Comparison of ENCODE assay signal across 8 mouse cellular contexts in the genomic region with DNA sequence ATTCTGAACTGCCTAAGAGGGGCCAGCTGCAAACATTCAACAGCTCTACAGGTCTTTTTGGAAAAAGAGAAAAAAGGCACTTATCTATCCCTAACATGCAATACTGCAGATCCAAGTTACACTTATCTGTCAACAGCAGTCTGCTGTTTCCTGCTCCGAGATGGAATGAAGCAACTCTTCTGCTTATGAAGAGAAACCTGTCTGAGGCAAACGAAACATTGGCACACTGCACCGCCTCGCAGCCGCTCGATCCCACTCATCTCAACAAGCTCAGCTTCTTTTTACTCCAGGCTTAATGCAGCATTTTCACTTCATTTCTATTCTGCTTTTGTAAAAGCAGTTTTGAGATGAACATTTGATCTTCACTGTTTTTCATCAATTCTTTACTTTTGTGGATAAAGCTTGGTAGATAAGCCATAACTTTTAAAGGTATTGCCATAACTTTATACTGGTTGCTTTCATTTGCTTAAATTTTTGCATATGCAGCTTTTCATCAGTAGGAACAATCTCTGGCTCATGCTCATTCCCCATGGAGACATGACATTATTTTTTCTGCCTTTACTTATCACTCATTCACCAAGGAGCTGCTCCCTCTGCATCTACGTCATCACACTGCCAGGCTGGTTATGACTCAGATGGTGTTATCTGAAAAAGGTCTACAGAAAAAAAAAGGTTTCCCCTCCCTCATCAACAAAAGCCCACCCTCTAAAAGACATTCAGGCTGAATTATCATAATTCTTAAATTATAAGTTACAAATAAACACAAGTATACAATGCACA. TPM values are rescaled to one million over a fixed set of nuclear protein-coding genes. Genes with fewer than 3 reads are reported as not detected.
DNase-seq lines count a peak whose midpoint lies in the region; ATAC-seq and TF ChIP-seq lines count a peak whose summit lies in the region.

No protein-coding gene starts in this region.

- TF ChIP-seq POLR2A in bone marrow, adult 2 months (IDR thresholded peaks at IDR 0.05; ENCODE audit: borderline replicate concordance, control insufficient read depth, low read depth, low read length): peak; percentile 65

- H3K27ac ChIP-seq in layer of hippocampus, adult 2 months: peak overlapping the region; percentile 100
- H3K27ac ChIP-seq in bone marrow, adult 2 months (ENCODE audit: control insufficient read depth, insufficient read depth, low read depth, low read length, poor library complexity): peak overlapping the region; percentile 63; the same call in 1 of the 2 replicates
- H3K27ac ChIP-seq in heart, embryonic 15.5 days: peak overlapping the region; percentile 50
- peak overlapping the region; percentile 93 for H3K27ac ChIP-seq in liver, embryonic 15.5 days (replicated peaks)
- peak overlapping the region; percentile 11; the same call in 1 of the 2 replicates for H3K27ac ChIP-seq in stomach, embryonic 15.5 days

- no peak for ATAC-seq in heart, embryonic 15.5 days (replicated peaks; ENCODE audit: insufficient number of reproducible peaks, insufficient read depth, low FRiP score, low read depth)
- peak; percentile 29 for ATAC-seq in liver, embryonic 15.5 days (ENCODE audit: insufficient read depth)
- ATAC-seq in stomach, embryonic 15.5 days (ENCODE audit: insufficient read depth, low FRiP score, low read depth): no peak

- H3K36me3 ChIP-seq in heart, embryonic 15.5 days: peaks cover 41% of the 10 kb centered on the region
- peaks cover 62% of the 10 kb centered on the region for H3K36me3 ChIP-seq in liver, embryonic 15.5 days (replicated peaks)
- H3K36me3 ChIP-seq in stomach, embryonic 15.5 days: peaks cover 18% of the 10 kb centered on the region; the same call in 1 of the 2 replicates

- H3K4me2 ChIP-seq in heart, embryonic 15.5 days: peak overlapping the region; percentile 90
- H3K4me2 ChIP-seq in liver, embryonic 15.5 days: peak overlapping the region; percentile 77
- peak overlapping the region; percentile 56 for H3K4me2 ChIP-seq in stomach, embryonic 15.5 days

- peak overlapping the region; percentile 72 for H3K9ac ChIP-seq in heart, embryonic 15.5 days
- peak overlapping the region; percentile 65 for H3K9ac ChIP-seq in liver, embryonic 15.5 days
- peak overlapping the region; percentile 53 for H3K9ac ChIP-seq in stomach, embryonic 15.5 days

- H3K4me1 ChIP-seq in bone marrow, adult 2 months (ENCODE audit: control insufficient read depth, insufficient read depth, low read length): no peaks in the 10 kb centered on the region; the same call in 1 of the 2 replicates
- peaks cover 27% of the 10 kb centered on the region for H3K4me1 ChIP-seq in heart, embryonic 15.5 days (replicated peaks)
- peaks cover 50% of the 10 kb centered on the region for H3K4me1 ChIP-seq in liver, embryonic 15.5 days (replicated peaks)
- H3K4me1 ChIP-seq in stomach, embryonic 15.5 days: peaks cover 28% of the 10 kb centered on the region

- H3K27me3 ChIP-seq in heart, embryonic 15.5 days: no peaks in the 10 kb centered on the region
- no peaks in the 10 kb centered on the region for H3K27me3 ChIP-seq in liver, embryonic 15.5 days
- H3K27me3 ChIP-seq in stomach, embryonic 15.5 days (replicated peaks): no peaks in the 10 kb centered on the region

- no peaks in the 10 kb centered on the region for H3K9me3 ChIP-seq in heart, embryonic 15.5 days (replicated peaks)
- H3K9me3 ChIP-seq in liver, embryonic 15.5 days (replicated peaks): no peaks in the 10 kb centered on the region
- no peaks in the 10 kb centered on the region for H3K9me3 ChIP-seq in stomach, embryonic 15.5 days

- WGBS in bone marrow, adult 2 months: 2% methylated on average over 7 of the region's 7 CpGs
- WGBS in heart, embryonic 15.5 days: under 1% methylated on average over 7 of the region's 7 CpGs
- WGBS in liver, embryonic 15.5 days (ENCODE audit: insufficient replicate concordance): under 1% methylated on average over 7 of the region's 7 CpGs
- WGBS in stomach, embryonic 15.5 days: under 1% methylated on average over 7 of the region's 7 CpGs

- H3K4me3 ChIP-seq in layer of hippocampus, adult 2 months: peak overlapping the region; percentile 97
- H3K4me3 ChIP-seq in bone marrow, adult 2 months (replicated peaks; ENCODE audit: control insufficient read depth, low read depth, low read length): peak overlapping the region; percentile 81
- H3K4me3 ChIP-seq in heart, embryonic 15.5 days: peak overlapping the region; percentile 69
- peak overlapping the region; percentile 84 for H3K4me3 ChIP-seq in liver, embryonic 15.5 days (replicated peaks)
- H3K4me3 ChIP-seq in stomach, embryonic 15.5 days (replicated peaks): peak overlapping the region; percentile 75

- DNase-seq in layer of hippocampus, adult 2 months (ENCODE audit: low spot score in 2 of 2): peak in 1 of 2 experiments; percentile 20
- no peak for DNase-seq in layer of hippocampus, postnatal 10 days (ENCODE audit: low spot score in 2 of 2)
- no peak for DNase-seq in layer of hippocampus, adult 9-11 months
- no peak for DNase-seq in thymus, postnatal 25 days

- no peak for TF ChIP-seq CTCF in layer of hippocampus, adult 2 months (conservative IDR thresholded peaks at IDR 0.05)
- TF ChIP-seq CTCF in bone marrow, adult 2 months (IDR thresholded peaks at IDR 0.05; ENCODE audit: control insufficient read depth, insufficient read depth, low read length): no peak

RNA-seq across cellular contexts. Expression of a gene that starts 27.7 kb away (rescaled TPM):
- 10 to 100 TPM; 74.1 to 80.9 TPM for total RNA-seq in layer of hippocampus, adult 2 months (2021)
- total RNA-seq in layer of hippocampus, postnatal 10 days (2021): 10 to 100 TPM; 67.3 to 72.8 TPM
- 26.8 and 38.8 TPM in 2 replicates for polyA plus RNA-seq in bone marrow, adult 2 months (2011; ENCODE audit: insufficient read depth, insufficient read length, low replicate concordance, missing spikeins)
- polyA plus RNA-seq in heart, embryonic 15.5 days (2015; fragmentation: Nextera tagmentation; extraction: Ambion mirVana): 53.5 and 65.9 TPM in 2 replicates
- polyA plus RNA-seq in liver, embryonic 15.5 days (2015; fragmentation: Nextera tagmentation; extraction: Ambion mirVana): 21.1 and 24.4 TPM in 2 replicates
- 63.6 and 68.9 TPM in 2 replicates for polyA plus RNA-seq in stomach, embryonic 15.5 days (2015; fragmentation: Nextera tagmentation; extraction: Ambion mirVana)

RNA-seq across cellular contexts. Expression of a gene that starts 58.2 kb away (rescaled TPM):
- total RNA-seq in layer of hippocampus, adult 2 months (2021): 10 to 100 TPM; 23.8 to 30.0 TPM
- total RNA-seq in layer of hippocampus, postnatal 10 days (2021): 10 to 100 TPM; 33.4 to 35.4 TPM
- 10.5 and 13.4 TPM in 2 replicates for polyA plus RNA-seq in bone marrow, adult 2 months (2011; ENCODE audit: insufficient read depth, insufficient read length, low replicate concordance, missing spikeins)
- 26.6 and 43.3 TPM in 2 replicates for polyA plus RNA-seq in heart, embryonic 15.5 days (2015; fragmentation: Nextera tagmentation; extraction: Ambion mirVana)
- polyA plus RNA-seq in liver, embryonic 15.5 days (2015; fragmentation: Nextera tagmentation; extraction: Ambion mirVana): 1.2 and 3.4 TPM in 2 replicates
- polyA plus RNA-seq in stomach, embryonic 15.5 days (2015; fragmentation: Nextera tagmentation; extraction: Ambion mirVana): 27.1 and 30.6 TPM in 2 replicates

Comparison
In these comparisons a context has a peak if more than half of its experiments do, and no peak if none do; other contexts are left out.
1. H3K27ac ChIP-seq: peak in every context shown above with its lines; median percentile 100 in layer of hippocampus, adult 2 months; 93 in liver, embryonic 15.5 days; 63 in bone marrow, adult 2 months; 50 in heart, embryonic 15.5 days; 11 in stomach, embryonic 15.5 days.